Mouse (Mus musculus): ENCODE measurements around the gene Tex14. TPM values are rescaled to one million over a fixed set of nuclear protein-coding genes. Genes with fewer than 3 reads are reported as not detected.

Tex14 gene
- total and polyA plus RNA-seq, 3 experiments: 0.42 TPM; not detected in 1

DNA sequence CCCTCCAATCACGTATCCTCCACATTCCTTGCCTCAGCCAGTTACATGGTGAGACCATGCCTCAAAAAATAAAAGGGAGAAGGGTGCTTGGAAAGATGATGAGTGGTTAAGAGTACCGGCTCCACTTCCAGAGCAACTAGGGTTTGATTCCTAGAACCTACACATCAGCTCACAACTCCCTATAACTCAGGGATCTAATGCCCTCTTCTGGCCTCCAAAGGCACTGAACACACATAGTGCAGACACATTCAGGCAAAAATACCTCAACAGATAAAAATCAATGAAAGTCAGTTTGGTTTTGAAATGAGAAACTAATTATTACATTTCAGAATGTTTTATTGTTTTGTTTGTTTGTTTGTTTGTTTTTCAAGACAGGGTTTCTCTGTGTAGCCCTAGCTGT, 6.5 kb upstream of the Tex14 start:
- no peaks in the 10 kb centered on the region for H3K9me3 ChIP-seq (replicated peaks; ENCODE audit: insufficient read depth, low read length)
- no peaks in the 10 kb centered on the region for H3K4me1 ChIP-seq (ENCODE audit: control insufficient read depth in 1 of 2, insufficient read depth in 2 of 2, low read length in 2 of 2)
- no peak overlapping the region for H3K4me3 ChIP-seq (ENCODE audit: control insufficient read depth in 1 of 2, insufficient read depth in 1 of 2, low read depth in 2 of 2, low read length in 2 of 2)
- H3K36me3 ChIP-seq (ENCODE audit: control insufficient read depth in 1 of 2, insufficient read depth in 2 of 2, low read length in 2 of 2): peaks cover 0 to 2% of the 10 kb centered on the region in 2 experiments; a peak in 1 of 4 replicates
- H3K79me2 ChIP-seq (ENCODE audit: control insufficient read depth, insufficient read depth, low read length, poor library complexity): no peaks in the 10 kb centered on the region
- DNase-seq (ENCODE audit: low read depth, low spot score): peak; percentile 63
- no peak for TF ChIP-seq GABPA (IDR thresholded peaks at IDR 0.05; ENCODE audit: low read depth, low read length)
- no peak for TF ChIP-seq TAL1 (IDR thresholded peaks at IDR 0.05; ENCODE audit: low read length)
- TF ChIP-seq RAD21 (IDR thresholded peaks at IDR 0.05; ENCODE audit: low read depth, low read length): peak; percentile 71
- peak; percentile 67 for TF ChIP-seq SMC3 (IDR thresholded peaks at IDR 0.05; ENCODE audit: low read depth, low read length)
- no peak for TF ChIP-seq MAZ (IDR thresholded peaks at IDR 0.05; ENCODE audit: low read depth, low read length)
- TF ChIP-seq ZC3H11A (IDR thresholded peaks at IDR 0.05; ENCODE audit: low read depth, low read length): peak; percentile 55
- TF ChIP-seq CTCF (IDR thresholded peaks at IDR 0.05 in 2 of 3, conservative IDR thresholded peaks at IDR 0.05 in 1 of 3; ENCODE audit: control insufficient read depth in 1 of 3, insufficient read depth in 1 of 3, low read depth in 2 of 3, low read length in 3 of 3, poor library complexity in 1 of 3, severe bottlenecking in 1 of 3): peak; percentile 40 to 65 (median 43)
- no peak for TF ChIP-seq UBTF (IDR thresholded peaks at IDR 0.05; ENCODE audit: borderline replicate concordance, insufficient read depth, low read depth, low read length)
- no peak for TF ChIP-seq ZNF384 (IDR thresholded peaks at IDR 0.05; ENCODE audit: low read depth, low read length)
- no peak for TF ChIP-seq MAFK (IDR thresholded peaks at IDR 0.05; ENCODE audit: borderline replicate concordance, low read depth, low read length)
- no peak for TF ChIP-seq MYC (IDR thresholded peaks at IDR 0.05; ENCODE audit: low read depth, low read length)
- H3K9ac ChIP-seq (ENCODE audit: control insufficient read depth, low read depth, low read length, poor library complexity, severe bottlenecking): no peak overlapping the region
- H3K27ac ChIP-seq (ENCODE audit: control insufficient read depth, low read depth, low read length): no peak overlapping the region
- H3K27me3 ChIP-seq (ENCODE audit: control insufficient read depth in 1 of 2, insufficient read depth in 2 of 2, low read length in 2 of 2): no peaks in the 10 kb centered on the region

DNA sequence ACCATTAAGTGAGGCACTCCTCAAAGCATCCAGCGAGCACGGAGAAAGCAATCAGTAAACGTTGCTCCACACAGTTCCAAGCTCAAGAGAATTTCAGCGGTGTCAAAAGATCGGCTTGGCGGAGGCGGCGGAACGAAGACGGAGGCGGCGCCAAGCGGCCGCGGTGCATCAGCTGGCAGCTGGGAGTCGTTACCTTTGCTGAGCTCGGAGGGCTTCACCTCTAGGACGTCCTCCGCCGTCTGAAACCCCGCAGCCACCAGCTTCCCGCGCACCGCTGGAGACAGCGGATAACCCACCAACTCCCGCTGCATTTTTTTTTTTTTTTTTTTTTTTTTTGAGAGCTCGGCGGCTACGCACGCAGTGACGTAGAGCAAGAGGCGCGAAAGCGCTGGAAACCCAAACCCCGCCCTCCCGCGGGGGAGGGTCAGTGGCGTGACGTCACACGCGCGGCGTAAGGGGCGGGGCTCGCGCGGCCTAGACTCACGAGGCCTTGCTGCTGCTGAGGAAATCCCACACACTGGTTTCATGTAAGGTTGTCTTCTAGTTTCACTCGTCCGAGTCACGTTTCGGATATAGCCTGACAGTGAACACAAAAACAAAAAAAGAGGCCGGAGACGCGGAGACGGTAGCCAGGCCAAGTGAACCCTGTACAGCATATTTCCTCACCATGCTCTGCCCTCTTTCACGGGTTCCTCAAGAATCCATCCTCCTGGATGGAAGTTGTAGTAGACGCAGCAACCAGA, 583 bp upstream of the Tex14 start:
- peak overlapping the region; percentile 90 for H3K9ac ChIP-seq (ENCODE audit: control insufficient read depth, low read depth, low read length, poor library complexity, severe bottlenecking)
- peaks cover 0 to 6% of the 10 kb centered on the region in 2 experiments; a peak in 2 of 4 replicates for H3K36me3 ChIP-seq (ENCODE audit: control insufficient read depth in 1 of 2, insufficient read depth in 2 of 2, low read length in 2 of 2)
- peak overlapping the region; percentile 90 for H3K27ac ChIP-seq (ENCODE audit: control insufficient read depth, low read depth, low read length)
- no peak for TF ChIP-seq TAL1 (IDR thresholded peaks at IDR 0.05; ENCODE audit: low read length)
- TF ChIP-seq KAT2A (conservative IDR thresholded peaks at IDR 0.05; ENCODE audit: low read depth, low read length): peak; percentile 24; the same call in 1 of the 2 replicates
- TF ChIP-seq MYC (IDR thresholded peaks at IDR 0.05; ENCODE audit: low read depth, low read length): peak; percentile 94
- TF ChIP-seq HCFC1 (IDR thresholded peaks at IDR 0.05; ENCODE audit: low read depth, low read length): peak; percentile 79
- no peak for TF ChIP-seq CTCF (IDR thresholded peaks at IDR 0.05 in 2 of 3, conservative IDR thresholded peaks at IDR 0.05 in 1 of 3; ENCODE audit: control insufficient read depth in 1 of 3, insufficient read depth in 1 of 3, low read depth in 2 of 3, low read length in 3 of 3, poor library complexity in 1 of 3, severe bottlenecking in 1 of 3)
- no peak for TF ChIP-seq EP300 (IDR thresholded peaks at IDR 0.05; ENCODE audit: low read depth in 1 of 2, low read length in 2 of 2)
- peak; percentile 77 for TF ChIP-seq MXI1 (IDR thresholded peaks at IDR 0.05; ENCODE audit: low read depth, low read length)
- TF ChIP-seq MAX (IDR thresholded peaks at IDR 0.05; ENCODE audit: low read length): peak; percentile 91
- TF ChIP-seq TBP (IDR thresholded peaks at IDR 0.05; ENCODE audit: low read depth, low read length): peak; percentile 91
- TF ChIP-seq JUND (IDR thresholded peaks at IDR 0.05; ENCODE audit: low read depth, low read length): no peak
- TF ChIP-seq SIN3A (IDR thresholded peaks at IDR 0.05; ENCODE audit: low read length): peak; percentile 81
- peak; percentile 97 for TF ChIP-seq ZMIZ1 (IDR thresholded peaks at IDR 0.05; ENCODE audit: low read depth, low read length)
- TF ChIP-seq BHLHE40 (IDR thresholded peaks at IDR 0.05; ENCODE audit: borderline replicate concordance, low read depth, low read length): peak; percentile 73; the same call in 1 of the 2 replicates
- TF ChIP-seq ZNF384 (IDR thresholded peaks at IDR 0.05; ENCODE audit: low read depth, low read length): peak; percentile 100
- TF ChIP-seq TCF12 (IDR thresholded peaks at IDR 0.05; ENCODE audit: low read depth, low read length): peak; percentile 70
- no peak for TF ChIP-seq USF1 (IDR thresholded peaks at IDR 0.05; ENCODE audit: low read depth, low read length)
- TF ChIP-seq POLR2AphosphoS2 (IDR thresholded peaks at IDR 0.05; ENCODE audit: low read length): peak; percentile 99
- peak; percentile 79 to 99 for TF ChIP-seq POLR2A (IDR thresholded peaks at IDR 0.05; ENCODE audit: control insufficient read depth in 1 of 2, insufficient read depth in 1 of 2, low read depth in 1 of 2, low read length in 2 of 2, poor library complexity in 1 of 2)
- TF ChIP-seq NELFE (IDR thresholded peaks at IDR 0.05; ENCODE audit: low read depth, low read length): peak; percentile 99
- TF ChIP-seq RCOR1 (IDR thresholded peaks at IDR 0.05; ENCODE audit: low read depth, low read length): no peak; the same call in 1 of the 2 replicates
- TF ChIP-seq MAZ (IDR thresholded peaks at IDR 0.05; ENCODE audit: low read depth, low read length): peak; percentile 94
- TF ChIP-seq ETS1 (IDR thresholded peaks at IDR 0.05; ENCODE audit: low read depth, low read length): peak; percentile 60
- TF ChIP-seq E2F4 (IDR thresholded peaks at IDR 0.05; ENCODE audit: borderline replicate concordance, low read depth, low read length): peak; percentile 98
- H3K9me3 ChIP-seq (replicated peaks; ENCODE audit: insufficient read depth, low read length): no peaks in the 10 kb centered on the region
- H3K4me1 ChIP-seq (ENCODE audit: control insufficient read depth in 1 of 2, insufficient read depth in 2 of 2, low read length in 2 of 2): peaks cover 0 to 9% of the 10 kb centered on the region in 2 experiments; a peak in 2 of 4 replicates
- DNase-seq (ENCODE audit: low read depth, low spot score): peak; percentile 99
- peak overlapping the region; percentile 64 to 84 for H3K4me3 ChIP-seq (ENCODE audit: control insufficient read depth in 1 of 2, insufficient read depth in 1 of 2, low read depth in 2 of 2, low read length in 2 of 2)
- H3K79me2 ChIP-seq (ENCODE audit: control insufficient read depth, insufficient read depth, low read length, poor library complexity): peaks cover 4% of the 10 kb centered on the region; the same call in 1 of the 2 replicates
- no peaks in the 10 kb centered on the region for H3K27me3 ChIP-seq (ENCODE audit: control insufficient read depth in 1 of 2, insufficient read depth in 2 of 2, low read length in 2 of 2)
